Mouse (Mus musculus) liver, adult 2 months (tissue): ENCODE results near the gene Habp2. TPM values are rescaled to one million over a fixed set of nuclear protein-coding genes. Genes with fewer than 3 reads are reported as not detected.

Experiments
- DNase-seq: peaks from one replicate; pipeline ENCODE4 v3.0.0-alpha.2; 2011; ENCODE audit warnings: low read depth, low spot score; ENCODE audit errors: extremely low read depth
- H3K27ac ChIP-seq: fragments of 200-500 bp; replicated peaks from 2 replicates; pipeline ENCODE4 v1.5.1; 2012; ENCODE audit warnings: low read depth, mild to moderate bottlenecking, control low read depth, inconsistent platforms, low read length; ENCODE audit not compliant: insufficient read depth
- H3K27me3 ChIP-seq: fragments of 200-500 bp; 2 replicates; pipeline ENCODE4 v1.6.1; 2012; ENCODE audit warnings: mild to moderate bottlenecking, moderate library complexity, low read length, inconsistent platforms; ENCODE audit not compliant: control insufficient read depth, insufficient read depth
- H3K36me3 ChIP-seq: fragments of 200-500 bp; 2 replicates; pipeline ENCODE4 v1.6.1; 2012; ENCODE audit warnings: low read length, inconsistent platforms; ENCODE audit not compliant: control insufficient read depth, insufficient read depth
- H3K4me1 ChIP-seq: fragments of 200-500 bp; 2 replicates; pipeline ENCODE4 v1.6.1; 2011; ENCODE audit warnings: low read length; ENCODE audit not compliant: control insufficient read depth, insufficient read depth
- H3K4me3 ChIP-seq: fragments of 200-500 bp; 2 replicates; pipeline ENCODE4 v1.5.1; 2011; ENCODE audit warnings: low read depth, mild to moderate bottlenecking, control low read depth, low read length, moderate library complexity; ENCODE audit not compliant: insufficient read depth
- H3K79me2 ChIP-seq: fragments of 200-500 bp; 2 replicates; pipeline ENCODE4 v1.6.1; 2012; ENCODE audit warnings: inconsistent platforms, mild to moderate bottlenecking, low read length, moderate library complexity; ENCODE audit not compliant: control insufficient read depth, insufficient read depth
- H3K9ac ChIP-seq: fragments of 200-500 bp; 2 replicates; pipeline ENCODE4 v1.6.1; 2012; ENCODE audit warnings: low read depth, mild to moderate bottlenecking, control low read depth, inconsistent platforms, low read length
- CTCF ChIP-seq: fragments of 200-500 bp; IDR thresholded peaks from 2 replicates; pipeline ENCODE4 v1.5.1; 2011; ENCODE audit warnings: low read depth, low read length, control low read depth
- POLR2A ChIP-seq: fragments of 200-500 bp; IDR thresholded peaks from 2 replicates; pipeline ENCODE4 v1.6.1; 2011; ENCODE audit warnings: low read length, control low read depth; ENCODE audit not compliant: insufficient read depth; ENCODE audit errors: extremely low read depth
- WGBS: fragments of 180-500 bp; shearing (Covaris S2); methylation state at CpG from one replicate; pipeline ENCODE4 v1.1.7; 2018; 5-methylcytosine and 5-hydroxymethylcytosine counted together
- polyA plus RNA-seq: library from polyadenylated mRNA; depleted of rRNA; stranded (reverse); fragments of >200 nt; gene quantifications from 2 replicates; pipeline ENCODE4 v1.2.3, GENCODE M21; 2012
- total RNA-seq: library from RNA; depleted of rRNA; stranded (reverse); fragments of >200 nt; gene quantifications from 2 replicates; pipeline ENCODE4 v1.2.3, GENCODE M21; 2014

Habp2 gene
- total and polyA plus RNA-seq, 2 experiments, result 172 to 354 TPM

- Histone ChIP-seq H3K4me1 (peaks cover 15% of the 10 kb centered on the region), H3K27ac (peak overlapping the region; percentile 97), H3K9ac (peak overlapping the region; percentile 74), H3K36me3 (no peaks in the 10 kb centered on the region), H3K79me2 (peaks cover 19% of the 10 kb centered on the region), H3K4me3 (peak overlapping the region; percentile 58), H3K27me3 (no peaks in the 10 kb centered on the region)
- TF ChIP-seq CTCF (no peak), POLR2A (no peak)
- DNase-seq, result peak; percentile 95
- WGBS, result 26% methylated on average over 15 of the region's 15 CpGs
Measured at GRCm38 (mm10) chr19:56287580-56288367, 837 bp downstream of the Habp2 start.

DNA sequence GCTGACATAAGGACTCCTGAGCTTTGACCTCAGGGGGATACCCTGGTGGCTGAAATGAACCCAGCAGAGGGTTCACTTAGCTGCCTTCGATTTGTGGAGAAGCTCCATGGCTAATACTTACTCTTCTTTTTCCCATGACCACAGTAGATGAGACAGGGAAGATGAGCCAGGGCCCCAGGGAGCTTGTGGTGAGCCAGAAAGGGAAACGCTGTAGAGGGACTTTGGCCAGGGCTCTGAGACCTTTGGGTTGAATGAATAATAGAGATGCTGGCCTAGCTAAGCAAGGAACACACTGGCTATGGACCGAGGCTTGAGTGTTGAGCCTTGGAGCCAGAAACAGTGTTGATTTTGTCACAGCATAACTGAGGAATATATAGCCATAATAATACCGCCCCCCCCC is 1.5 kb downstream of the Habp2 start:
- WGBS, result 22% methylated on average over 4 of the region's 4 CpGs
- DNase-seq, result peak; percentile 88
- TF ChIP-seq POLR2A (no peak), CTCF (no peak)
- Histone ChIP-seq H3K4me1 (peaks cover 15% of the 10 kb centered on the region), H3K79me2 (peaks cover 20% of the 10 kb centered on the region), H3K27me3 (no peaks in the 10 kb centered on the region), H3K9ac (peak overlapping the region; percentile 74), H3K36me3 (no peaks in the 10 kb centered on the region), H3K4me3 (peak overlapping the region; percentile 58), H3K27ac (peak overlapping the region; percentile 89)

GRCm38 (mm10) chr19:56289642-56290041 is 2.7 kb downstream of the Habp2 start:
- Histone ChIP-seq H3K36me3 (no peaks in the 10 kb centered on the region), H3K27me3 (no peaks in the 10 kb centered on the region), H3K9ac (no peak overlapping the region), H3K79me2 (peaks cover 23% of the 10 kb centered on the region), H3K4me3 (no peak overlapping the region), H3K4me1 (peaks cover 24% of the 10 kb centered on the region), H3K27ac (peak overlapping the region; percentile 24; the same call in 1 of the 2 replicates)
- DNase-seq, result peak; percentile 45
- WGBS, result 31% methylated on average over 8 of the region's 8 CpGs
- TF ChIP-seq POLR2A, result no peak
- no peak for TF ChIP-seq CTCF

GRCm38 (mm10) chr19:56291898-56292297 is 5.0 kb downstream of the Habp2 start:
- H3K36me3 ChIP-seq, result no peaks in the 10 kb centered on the region
- 12% methylated on average over 6 of the region's 6 CpGs for WGBS
- H3K9ac ChIP-seq, result no peak overlapping the region
- peaks cover 27% of the 10 kb centered on the region for H3K4me1 ChIP-seq
- TF ChIP-seq CTCF (no peak), POLR2A (no peak)
- H3K27me3 ChIP-seq, result no peaks in the 10 kb centered on the region
- peak; percentile 31 for DNase-seq
- peaks cover 23% of the 10 kb centered on the region for H3K79me2 ChIP-seq
- H3K27ac ChIP-seq, result no peak overlapping the region
- H3K4me3 ChIP-seq, result no peak overlapping the region

DNA sequence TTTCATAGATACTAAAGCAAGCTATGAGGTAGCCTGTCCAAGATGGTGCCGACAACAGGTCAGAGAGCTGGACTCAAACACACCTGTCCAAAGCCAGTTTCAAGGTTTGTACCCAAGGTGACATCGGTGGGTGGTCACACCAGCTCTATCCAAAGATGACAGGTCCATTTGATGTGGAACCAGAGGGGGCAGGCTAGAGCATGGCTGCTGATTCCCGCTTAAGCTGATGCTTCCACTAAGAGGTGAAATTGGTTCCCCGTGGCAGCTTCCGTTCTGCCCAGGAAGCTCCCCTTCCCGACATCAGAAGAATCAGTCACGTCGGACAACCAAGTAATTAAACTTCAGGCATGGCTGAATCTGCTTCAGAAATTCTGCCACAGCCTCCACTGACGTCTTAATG is 5.4 kb downstream of the Habp2 start:
- Histone ChIP-seq H3K9ac (no peak overlapping the region), H3K27ac (no peak overlapping the region), H3K4me3 (no peak overlapping the region), H3K27me3 (no peaks in the 10 kb centered on the region), H3K36me3 (no peaks in the 10 kb centered on the region), H3K79me2 (peaks cover 23% of the 10 kb centered on the region), H3K4me1 (peaks cover 27% of the 10 kb centered on the region)
- peak; percentile 53 for TF ChIP-seq CTCF
- TF ChIP-seq POLR2A, result no peak
- peak; percentile 28 for DNase-seq
- 54% methylated on average over 9 of the region's 9 CpGs for WGBS
